Mouse (Mus musculus) urinary bladder, postnatal 25 days (tissue): ENCODE data around the gene Sorbs2.

Experiments
- DNase-seq: peaks from one replicate; pipeline ENCODE4 v3.0.0; 2022; ENCODE audit warnings: low spot score

Gene Sorbs2

GRCm38 (mm10) chr8:45579714-45580543 lies 72.3 kb downstream of the Sorbs2 start:
- DNase-seq: peak; percentile 9

DNA sequence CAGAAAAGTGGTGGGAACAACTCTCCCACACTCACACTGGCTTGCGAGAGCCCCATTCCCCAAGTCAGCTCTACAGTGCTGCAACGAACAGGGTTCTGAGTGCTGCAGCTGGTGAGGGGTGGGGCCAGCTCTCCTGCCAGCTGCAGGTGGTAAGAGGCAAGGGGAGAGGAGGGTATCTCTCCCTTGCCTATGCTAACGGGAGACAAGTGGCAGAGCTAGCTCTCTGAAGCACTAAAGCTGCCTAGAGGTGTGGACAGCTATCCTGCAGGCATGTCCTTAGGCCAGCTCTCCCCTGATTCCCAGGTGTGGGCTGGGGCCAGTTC lies 72.9 kb downstream of the Sorbs2 start:
- DNase-seq: no peak

DNA sequence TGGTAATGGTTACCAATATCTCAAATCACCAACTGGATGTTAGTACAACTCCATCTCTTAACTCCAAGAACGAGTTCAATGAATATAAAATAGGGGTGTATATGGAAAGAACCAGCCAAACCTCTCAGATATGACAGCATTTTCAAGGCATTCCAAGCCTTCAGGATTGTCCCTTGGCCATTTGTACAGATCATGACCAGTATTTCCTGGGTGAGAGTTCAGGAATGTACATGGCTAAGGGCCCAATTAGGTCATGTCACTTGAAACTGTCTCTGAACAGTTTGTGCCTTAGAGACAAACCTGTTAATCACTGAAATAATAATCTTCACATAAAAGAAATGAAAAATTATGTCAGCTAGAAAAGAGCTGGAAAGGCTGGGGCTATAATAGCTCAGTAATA lies 76.3 kb downstream of the Sorbs2 start:
- DNase-seq: no peak

DNA sequence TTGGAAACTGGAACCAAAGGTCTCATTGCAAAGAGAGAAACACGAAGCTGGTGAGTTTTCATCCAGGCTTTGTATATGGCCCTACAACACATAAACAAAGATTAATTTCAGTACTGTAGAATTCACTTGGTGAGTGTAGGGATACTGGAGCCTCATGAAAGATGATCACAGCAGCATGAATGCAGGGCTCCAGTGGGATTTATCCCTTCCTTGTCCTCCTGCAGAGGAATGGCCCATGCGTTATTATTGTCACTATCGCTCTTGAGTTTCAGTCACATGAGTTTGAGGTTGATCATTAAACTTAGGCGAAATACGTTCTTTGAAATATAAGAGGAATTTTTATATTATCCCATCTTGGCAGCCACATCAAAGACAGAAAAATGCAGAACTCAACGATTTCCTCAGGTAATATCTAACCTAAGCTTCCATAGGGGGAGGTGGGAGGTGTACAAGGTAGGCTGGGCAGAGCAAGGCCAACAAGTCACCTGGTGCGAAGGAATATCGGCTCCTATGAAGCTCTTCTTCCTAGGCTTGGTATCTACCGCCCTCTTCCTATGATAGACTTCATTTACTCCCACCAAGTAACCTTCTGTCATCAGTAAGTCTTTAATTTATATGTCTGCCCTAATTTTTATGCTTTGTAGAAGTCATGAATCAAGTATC lies 76.9 kb downstream of the Sorbs2 start:
- no peak for DNase-seq

DNA sequence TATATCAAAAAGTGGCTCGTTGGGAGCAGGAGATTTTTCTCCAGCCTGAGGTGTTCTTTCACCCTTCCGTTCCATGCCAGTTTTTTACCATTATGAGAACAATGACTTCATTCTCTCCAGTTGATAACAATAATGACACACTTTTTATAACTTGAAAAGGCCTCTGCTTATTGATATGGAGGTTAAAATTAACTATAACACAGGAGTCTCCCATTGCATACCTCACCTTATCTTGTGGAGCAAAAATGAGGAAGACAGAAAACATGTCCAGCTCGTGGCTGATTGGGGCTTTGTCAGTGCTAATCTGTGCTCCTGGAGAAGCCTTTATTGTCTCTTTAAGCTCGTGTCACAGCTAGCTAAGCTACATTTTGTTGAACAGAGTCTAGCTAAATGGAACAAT lies 77.6 kb downstream of the Sorbs2 start:
- no peak for DNase-seq

- DNase-seq: no peak
Observed at GRCm38 (mm10) chr8:45587011-45587410, 79.4 kb downstream of the Sorbs2 start.

- DNase-seq: no peak
Observed at GRCm38 (mm10) chr8:45591888-45592287, 84.3 kb downstream of the Sorbs2 start.

- DNase-seq: no peak
Observed at GRCm38 (mm10) chr8:45593711-45594110, 86.1 kb downstream of the Sorbs2 start.

- DNase-seq: no peak
Observed at GRCm38 (mm10) chr8:45595983-45596382, 88.4 kb downstream of the Sorbs2 start.

DNA sequence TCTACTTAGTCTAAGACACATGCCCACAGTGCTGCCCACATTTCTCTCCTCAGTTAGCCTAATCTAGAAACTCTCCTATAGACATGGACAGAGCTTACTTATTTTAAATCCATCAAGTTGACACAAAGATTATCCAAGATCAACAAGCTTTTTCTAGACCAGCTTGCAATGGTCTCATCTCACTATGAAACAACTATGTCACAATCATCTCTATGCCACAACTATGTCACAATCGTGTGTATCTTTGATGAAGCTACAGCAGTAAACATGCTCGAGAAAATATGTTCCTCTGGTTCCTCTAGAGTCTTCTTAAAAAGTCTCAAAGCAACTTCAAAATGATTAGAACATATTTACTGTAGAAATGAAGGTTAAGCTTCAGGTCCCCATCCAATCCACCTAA lies 89.0 kb downstream of the Sorbs2 start:
- no peak for DNase-seq

GRCm38 (mm10) chr8:45597631-45598420 lies 90.2 kb downstream of the Sorbs2 start:
- DNase-seq: no peak

GRCm38 (mm10) chr8:45598883-45599282 lies 91.3 kb downstream of the Sorbs2 start:
- no peak for DNase-seq

DNA sequence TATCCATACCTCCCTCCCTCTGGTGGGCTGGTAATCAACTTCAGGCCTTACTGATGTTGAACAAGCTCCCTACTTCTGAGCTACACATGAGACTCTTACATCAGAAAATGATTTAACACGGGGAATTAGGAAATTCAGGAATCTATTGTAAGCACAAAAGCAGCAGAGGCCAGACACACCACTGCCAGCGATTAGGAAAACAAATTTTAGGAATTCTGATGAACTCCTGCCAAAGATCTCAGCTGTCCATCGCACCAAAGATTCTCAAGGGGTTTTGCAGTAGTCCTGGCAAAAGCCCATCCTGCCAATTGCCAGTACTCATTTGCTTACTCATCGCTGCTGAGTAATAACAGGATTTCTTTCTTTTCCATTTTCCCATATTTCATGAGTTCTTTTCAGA lies 94.4 kb downstream of the Sorbs2 start:
- DNase-seq: no peak

GRCm38 (mm10) chr8:45605419-45605818 lies 97.8 kb downstream of the Sorbs2 start:
- no peak for DNase-seq

GRCm38 (mm10) chr8:45607012-45607411 lies 99.4 kb downstream of the Sorbs2 start:
- no peak for DNase-seq

- no peak for DNase-seq
Observed at GRCm38 (mm10) chr8:45608413-45608812, 100.8 kb downstream of the Sorbs2 start.

- no peak for DNase-seq
Observed at GRCm38 (mm10) chr8:45610426-45611215, 103.0 kb downstream of the Sorbs2 start.

DNA sequence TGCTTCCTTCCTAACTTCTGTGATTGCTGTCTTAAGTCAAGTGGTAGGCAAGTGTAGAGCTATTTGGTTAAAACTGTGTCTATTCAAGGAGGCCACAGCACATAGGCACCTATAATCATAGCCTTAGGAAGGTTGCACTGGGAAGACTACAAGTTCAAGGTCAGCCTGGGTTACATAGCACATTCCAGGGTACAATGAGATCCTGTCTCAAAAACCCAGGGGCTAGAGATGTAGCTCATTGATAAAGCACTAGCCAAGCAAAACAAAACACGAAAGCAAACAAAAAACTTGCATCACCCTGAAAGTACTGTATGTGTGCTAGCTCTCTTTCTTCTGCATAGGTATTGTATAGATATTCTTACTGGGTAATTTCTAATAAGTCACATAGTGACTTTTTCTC lies 103.7 kb downstream of the Sorbs2 start:
- DNase-seq: no peak

GRCm38 (mm10) chr8:45614610-45615009 lies 107.0 kb downstream of the Sorbs2 start:
- DNase-seq: no peak

- no peak for DNase-seq
Observed at GRCm38 (mm10) chr8:45615050-45615449, 107.5 kb downstream of the Sorbs2 start.

DNA sequence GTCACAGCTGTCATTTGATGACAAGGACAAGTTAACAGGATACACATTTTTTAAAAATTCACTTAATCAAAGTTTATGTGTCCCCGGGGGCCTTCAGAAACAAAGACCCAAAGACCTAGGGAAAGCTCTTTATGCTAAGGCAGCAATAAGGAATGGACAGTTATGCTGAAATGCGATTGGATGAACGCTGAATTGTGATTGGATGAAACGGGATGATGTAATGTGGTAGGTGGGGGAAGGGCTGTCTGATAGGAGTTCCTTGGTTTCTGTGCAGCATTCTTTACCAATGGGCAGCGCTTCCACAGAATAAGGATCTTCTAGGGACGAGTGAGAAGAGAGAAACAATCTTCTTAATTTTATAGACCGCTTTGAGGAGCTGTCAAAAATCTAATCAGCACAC lies 108.0 kb downstream of the Sorbs2 start:
- DNase-seq: no peak

DNA sequence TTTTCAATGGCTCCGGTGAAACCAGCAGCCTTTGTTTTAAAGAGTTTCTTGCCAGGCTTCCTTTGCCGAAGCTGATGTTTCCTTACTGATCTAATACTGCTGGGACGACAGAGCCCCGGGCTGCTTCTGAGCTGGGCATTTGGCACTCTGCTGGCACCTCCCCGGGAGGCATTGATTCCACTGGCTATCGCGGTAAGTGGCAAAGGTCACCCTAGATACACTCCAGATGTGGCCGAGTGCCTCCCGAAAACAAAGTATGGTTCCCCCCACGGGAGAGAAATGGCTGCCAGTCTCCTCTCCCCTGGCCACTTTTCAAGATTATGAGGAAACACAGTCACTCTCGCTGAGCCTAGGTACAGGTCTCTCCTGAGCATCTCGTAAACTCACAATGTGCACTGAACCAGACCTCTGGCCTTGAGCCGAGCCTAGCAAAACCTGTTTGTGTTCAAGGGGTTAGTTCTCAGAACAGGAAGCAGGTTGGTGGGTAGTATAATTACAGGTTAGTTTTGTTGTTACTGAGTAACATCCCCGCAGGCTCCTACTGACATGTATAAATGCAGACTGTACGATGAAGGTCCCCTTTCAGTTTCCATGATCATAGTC lies 114.1 kb downstream of the Sorbs2 start:
- no peak for DNase-seq
